Mouse (Mus musculus) urinary bladder, postnatal 10 days (tissue): ENCODE measurements around the gene Fancc.
"Not testable (repeated sequence)": the region's sequence is repeated elsewhere in the genome, so short reads cannot be mapped to it uniquely, and the experiment has no call there.

Experiments used
- DNase-seq: peaks from one replicate; pipeline ENCODE4 v3.0.0; 2022; ENCODE audit warnings: low spot score

Fancc gene

DNA sequence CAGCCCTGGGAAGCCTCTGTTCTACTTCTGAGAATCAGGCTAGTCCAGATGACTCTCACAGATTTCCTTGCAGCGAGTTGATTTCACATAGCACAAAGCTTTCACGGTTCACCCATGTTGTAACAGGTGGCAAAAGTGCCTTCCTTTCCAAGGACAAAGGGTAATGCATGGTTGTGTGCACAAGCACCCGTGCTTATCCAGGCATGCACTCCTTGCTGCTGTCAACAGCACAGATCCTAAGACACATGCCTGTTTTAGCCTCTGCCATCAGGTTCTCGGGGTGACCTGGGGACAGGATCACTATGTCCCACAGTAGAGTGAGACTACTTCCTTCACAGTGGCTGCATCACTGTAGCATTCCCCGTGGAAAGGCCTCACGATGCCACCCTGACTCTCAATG, 181.3 kb downstream of the Fancc start:
- DNase-seq, result no peak

GRCm38 (mm10) chr13:63315111-63315510, 182.0 kb downstream of the Fancc start:
- not testable (repeated sequence) for DNase-seq

GRCm38 (mm10) chr13:63314608-63314920, 182.5 kb downstream of the Fancc start:
- no peak for DNase-seq

DNA sequence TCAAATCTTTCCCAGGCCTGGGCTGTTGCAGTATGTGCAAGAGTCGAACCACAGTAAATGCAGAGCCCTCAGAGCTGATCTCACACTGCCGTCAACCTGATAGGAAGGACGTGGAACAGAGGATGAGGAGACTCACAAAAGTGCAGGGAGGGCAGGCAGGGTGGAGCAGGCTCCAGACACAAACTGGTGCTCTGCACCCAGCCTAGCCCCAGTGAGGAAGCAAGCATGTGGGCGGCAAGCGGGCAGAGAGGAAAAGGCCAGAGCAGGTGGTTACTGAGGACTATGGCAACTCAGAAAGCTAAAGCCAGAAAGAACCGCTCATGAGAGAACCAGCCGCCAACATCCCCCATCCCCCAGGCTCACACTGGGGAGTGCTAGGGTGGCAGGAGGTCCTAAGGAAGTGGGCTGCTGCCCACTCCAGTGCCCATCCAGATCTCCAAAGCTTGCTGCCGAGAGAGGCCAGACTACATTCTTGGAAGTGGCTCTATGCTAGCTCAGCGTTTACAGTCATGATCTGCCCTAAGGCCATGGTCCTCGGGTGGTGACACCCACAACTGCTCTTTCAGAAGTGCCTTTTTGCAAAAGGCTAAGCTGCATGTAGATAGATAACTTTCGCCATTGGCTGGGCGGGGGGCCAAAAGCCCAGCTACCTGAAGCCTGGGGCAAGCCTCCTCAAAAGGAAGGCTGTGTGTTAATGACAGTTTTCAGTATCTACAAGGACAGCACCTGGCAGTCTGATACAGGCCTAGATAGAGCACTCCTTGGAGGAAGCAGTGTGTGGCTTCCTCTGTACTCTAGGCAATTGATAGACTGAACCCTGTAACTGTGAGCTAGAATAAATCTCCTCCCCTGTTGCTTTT, 183.1 kb downstream of the Fancc start:
- DNase-seq, result no peak

DNA sequence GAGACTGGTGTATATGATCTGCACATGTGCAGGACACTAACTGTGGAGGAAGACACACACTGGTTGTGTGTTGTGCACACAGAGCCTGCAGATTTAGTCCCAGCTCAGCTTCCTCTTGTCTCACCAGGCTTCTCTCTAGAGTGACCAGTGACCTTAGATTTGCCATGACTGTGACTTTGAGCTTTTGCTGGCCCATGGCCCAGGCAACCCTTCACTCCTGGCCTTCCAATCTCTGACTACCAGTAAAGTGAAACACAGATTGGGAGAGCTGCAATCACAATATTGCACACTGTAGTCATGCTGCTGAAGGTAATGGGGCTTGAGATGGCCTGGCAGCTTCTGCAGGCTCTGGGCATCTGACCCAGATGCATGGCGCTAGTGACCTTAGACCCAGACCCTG, 183.8 kb downstream of the Fancc start:
- DNase-seq, result no peak

DNA sequence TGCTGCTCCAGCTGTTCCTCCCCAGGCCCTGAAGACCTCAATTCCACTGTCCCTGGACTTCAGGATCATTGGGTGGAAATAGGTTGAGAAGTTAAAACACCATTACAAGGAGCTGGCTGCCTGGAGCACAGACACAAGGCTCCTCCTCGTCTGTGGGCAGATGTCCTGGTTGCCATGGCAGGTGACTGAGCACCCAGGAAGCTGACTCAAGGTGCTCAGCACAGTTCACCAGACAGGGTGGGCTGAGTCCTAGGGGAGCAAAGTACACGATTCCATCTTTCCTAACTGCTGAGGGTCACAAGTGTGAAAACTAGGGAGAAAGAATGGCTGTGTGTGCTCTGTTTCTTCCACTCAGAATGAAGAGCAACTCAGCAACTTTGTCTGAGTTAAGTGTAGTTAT, 185.9 kb downstream of the Fancc start:
- no peak for DNase-seq

DNA sequence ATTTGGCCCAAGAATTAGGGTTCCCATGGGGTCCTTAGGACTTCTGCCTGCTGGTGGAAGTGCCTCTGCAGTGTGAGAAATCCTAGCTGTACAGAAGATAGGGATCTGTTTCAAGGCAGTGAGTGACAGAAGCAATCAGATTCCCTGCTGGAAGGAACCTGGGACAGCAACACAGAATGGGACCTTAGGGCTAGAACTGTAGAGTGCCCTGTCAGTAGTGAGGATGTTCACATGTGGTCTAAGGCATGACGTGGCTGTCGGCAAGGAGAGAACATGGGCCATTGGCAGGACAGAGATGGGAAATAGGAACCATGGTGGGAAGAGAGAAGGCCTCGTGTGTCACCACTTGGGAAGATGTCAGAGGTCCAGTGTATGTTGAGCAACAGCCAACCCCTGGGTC, 187.5 kb downstream of the Fancc start:
- DNase-seq, result no peak

DNA sequence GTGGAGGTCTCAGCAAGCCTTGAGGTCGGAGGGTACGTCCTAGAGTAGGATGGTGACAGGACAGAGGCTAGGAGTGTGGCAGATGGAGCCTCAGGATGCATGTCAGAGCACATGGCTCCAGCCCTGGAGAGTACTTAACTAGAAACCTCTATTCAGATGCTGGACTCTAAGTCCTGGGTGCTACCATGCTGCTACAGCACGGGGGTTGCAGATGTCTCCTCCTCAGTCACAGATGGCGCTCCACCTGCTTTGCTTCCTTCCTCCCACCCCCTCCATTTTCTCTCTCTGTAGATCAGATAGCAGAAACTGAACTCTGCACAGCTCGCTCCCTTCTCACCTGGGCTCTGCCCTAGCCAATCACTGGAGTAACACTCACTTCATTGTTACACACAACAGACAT, 190.3 kb downstream of the Fancc start:
- DNase-seq, result no peak

DNA sequence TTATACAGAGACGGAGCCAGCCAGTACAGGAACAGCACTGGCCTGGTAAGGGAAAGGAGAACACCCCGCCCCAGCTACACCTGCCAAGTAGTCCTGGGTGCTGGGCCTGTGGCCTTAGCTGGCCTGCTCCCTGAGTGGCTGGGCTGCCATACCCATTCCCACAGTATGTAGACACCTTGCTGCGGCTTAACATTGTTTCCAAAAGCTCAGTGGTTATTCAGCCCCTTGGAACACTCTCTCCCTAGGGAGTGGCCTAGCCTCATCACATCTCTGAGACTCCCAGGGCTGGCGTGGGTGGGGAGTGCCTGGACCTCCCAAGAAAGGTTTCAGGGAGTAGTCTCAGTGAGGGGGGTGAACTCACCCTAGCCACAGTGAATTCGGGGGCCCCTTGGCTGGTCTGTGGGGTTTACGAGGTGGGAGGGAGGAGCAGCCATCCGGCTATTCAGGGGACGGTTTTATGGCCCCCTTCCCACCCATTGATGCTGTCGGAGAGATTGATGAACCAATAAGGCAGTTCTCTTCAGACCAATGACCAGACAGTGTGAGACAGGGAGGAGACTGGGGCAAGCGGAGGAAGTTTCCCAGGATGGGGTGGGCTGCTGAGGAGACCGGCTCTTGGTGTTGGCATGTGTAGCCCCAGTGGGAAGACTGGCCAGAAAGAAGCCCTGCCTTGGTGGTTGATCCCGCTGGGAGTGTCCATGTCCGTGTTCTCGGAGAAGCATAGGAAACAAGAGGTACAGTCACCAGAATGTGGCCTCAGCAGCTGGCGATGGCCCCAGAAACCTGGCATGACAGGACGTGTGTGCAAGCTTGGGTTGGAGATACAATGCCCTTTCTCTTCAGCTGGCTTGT, 191.7 kb downstream of the Fancc start:
- DNase-seq, result no peak

- DNase-seq, result no peak
These were observed 192.3 kb downstream of the Fancc start for GRCm38 (mm10) chr13:63304799-63305159.

- no peak for DNase-seq
These were observed 192.8 kb downstream of the Fancc start for GRCm38 (mm10) chr13:63304124-63304792.

GRCm38 (mm10) chr13:63302381-63302780, 194.7 kb downstream of the Fancc start:
- no peak for DNase-seq

DNA sequence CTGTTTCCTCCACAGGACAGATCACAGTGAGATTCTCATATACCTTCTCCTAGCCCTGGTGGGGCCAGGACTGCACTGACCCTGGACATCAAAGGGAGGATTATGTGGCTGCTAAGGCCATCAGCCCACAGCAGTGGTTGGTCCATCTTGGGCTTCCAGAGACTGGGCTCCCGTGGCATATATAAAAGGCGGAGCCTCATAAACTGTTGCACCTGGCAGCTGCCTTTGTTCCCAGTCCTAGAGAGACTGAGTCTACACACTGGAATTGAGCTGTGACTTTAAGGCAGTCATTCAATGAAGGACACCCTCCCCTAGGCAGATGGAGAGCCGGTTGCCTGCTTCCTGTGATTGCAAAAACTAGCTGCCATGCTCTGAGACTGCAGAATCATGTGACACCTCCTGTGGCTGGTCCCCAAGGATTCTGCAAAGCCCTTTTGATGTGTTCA, 195.3 kb downstream of the Fancc start:
- no peak for DNase-seq

GRCm38 (mm10) chr13:63300929-63301328, 196.1 kb downstream of the Fancc start:
- no peak for DNase-seq

GRCm38 (mm10) chr13:63298931-63299330, 198.1 kb downstream of the Fancc start:
- no peak for DNase-seq

DNA sequence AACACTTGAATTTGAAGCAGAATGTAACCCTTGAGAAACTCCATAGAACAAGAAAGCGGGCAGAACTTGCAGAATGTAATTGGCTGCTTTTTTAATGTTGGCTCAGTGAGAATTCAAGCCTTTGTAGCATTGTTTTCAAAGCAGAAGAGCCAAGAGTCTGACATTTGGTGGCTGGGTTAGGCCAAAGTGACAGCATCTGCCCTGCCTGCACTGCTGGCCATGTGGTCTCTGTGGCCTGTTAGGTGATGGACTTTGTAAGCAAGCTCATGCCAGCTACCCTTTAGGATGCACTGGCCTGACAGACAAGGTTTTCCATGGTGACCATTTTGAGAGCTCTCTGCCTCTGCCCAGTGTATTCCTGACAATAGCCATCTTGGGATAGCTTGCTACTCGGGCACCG, 199.1 kb downstream of the Fancc start:
- no peak for DNase-seq

- DNase-seq, result no peak
These were observed 200.1 kb downstream of the Fancc start for GRCm38 (mm10) chr13:63297003-63297402.

GRCm38 (mm10) chr13:63296300-63296699, 200.8 kb downstream of the Fancc start:
- no peak for DNase-seq

GRCm38 (mm10) chr13:63294359-63295193, 202.5 kb downstream of the Fancc start:
- no peak for DNase-seq

DNA sequence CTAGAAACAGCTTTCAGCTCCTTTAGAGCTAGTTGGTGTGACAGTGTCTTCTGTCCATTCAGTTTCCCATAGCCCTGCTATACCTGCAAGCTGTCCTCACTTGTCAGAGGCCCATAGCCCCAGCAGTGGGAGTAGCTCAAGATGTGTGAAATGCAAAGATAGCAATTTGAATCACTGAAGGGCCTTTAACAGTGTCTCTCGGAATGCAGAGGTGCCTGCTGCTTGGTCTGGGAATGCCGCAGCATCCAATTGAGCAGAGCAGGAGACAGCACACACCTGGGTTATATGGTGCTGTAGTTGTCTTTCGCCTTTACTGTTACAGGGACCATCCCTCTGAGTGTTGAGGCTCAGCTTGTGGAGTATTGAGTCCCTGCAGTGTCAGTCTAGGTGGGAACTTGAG, 203.4 kb downstream of the Fancc start:
- no peak for DNase-seq

DNA sequence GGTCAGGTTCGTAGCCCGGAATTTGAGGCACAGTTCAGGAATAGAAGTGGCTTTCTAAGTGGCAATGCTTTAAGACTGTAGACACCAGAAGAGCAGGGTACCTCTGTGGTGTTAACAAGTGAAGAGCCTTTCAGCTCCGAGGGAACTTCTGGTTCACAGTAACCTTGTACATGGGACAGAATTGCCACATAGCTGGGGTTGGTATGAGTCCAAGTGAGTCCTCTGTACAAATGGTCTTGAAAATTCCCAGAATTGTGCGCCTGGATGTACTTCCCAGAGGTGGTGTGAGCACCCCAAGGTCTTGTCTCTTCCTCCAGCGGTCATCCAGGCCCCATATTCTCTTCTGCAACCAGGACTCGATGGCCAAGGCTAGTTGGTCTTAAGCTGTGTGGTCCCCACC, 206.1 kb downstream of the Fancc start:
- no peak for DNase-seq

DNA sequence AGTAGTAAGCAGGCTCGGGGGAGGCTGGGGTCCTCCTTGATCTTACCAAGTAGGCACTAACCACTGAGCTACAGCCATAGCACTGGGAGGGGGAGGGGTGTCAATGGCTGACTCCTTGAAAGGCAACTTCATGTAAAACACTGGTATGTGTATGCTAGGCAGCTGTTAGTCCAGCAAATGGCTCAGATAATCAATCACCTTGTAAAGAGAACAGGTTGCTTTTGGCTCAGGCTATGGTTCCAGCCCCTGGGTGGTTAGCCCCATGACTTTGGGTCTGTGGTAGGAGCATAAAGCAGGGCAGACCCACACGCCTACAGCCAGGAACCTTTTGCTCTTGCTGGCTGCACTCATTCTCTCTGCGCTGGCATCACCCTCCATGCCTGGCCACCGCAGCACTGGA, 207.0 kb downstream of the Fancc start:
- no peak for DNase-seq
